Mouse (Mus musculus) neural tube, embryonic 11.5 days (tissue): ENCODE data around the gene A330070K13Rik. TPM values are rescaled to one million over a fixed set of nuclear protein-coding genes. Genes with fewer than 3 reads are reported as not detected.

Experiments
- ATAC-seq: fragments of 200-750 bp; cut with Nextera tagmentation; 2 replicates; pipeline ENCODE4 v1.8.0; 2017; ENCODE audit warnings: moderate number of reproducible peaks, mild to moderate bottlenecking, moderate TSS enrichment, moderate library complexity; ENCODE audit not compliant: insufficient read depth, low FRiP score, low TSS enrichment
- DNase-seq: peaks from one replicate; pipeline ENCODE4 v3.0.0-alpha.2; 2015; ENCODE audit warnings: low spot score
- H3K27ac ChIP-seq: fragments of 300-500 bp; sonication (generic); 2 replicates; pipeline ENCODE4 v1.5.1; 2014; ENCODE audit warnings: low read depth, mild to moderate bottlenecking, low read length
- H3K27me3 ChIP-seq: fragments of 300-500 bp; sonication (generic); 2 replicates; pipeline ENCODE4 v1.6.1; 2014; ENCODE audit warnings: mild to moderate bottlenecking, low read length, mixed read lengths; ENCODE audit not compliant: control insufficient read depth, insufficient read depth
- H3K36me3 ChIP-seq: fragments of 300-500 bp; sonication (generic); 2 replicates; pipeline ENCODE4 v1.6.1; 2014; ENCODE audit warnings: mild to moderate bottlenecking, low read length, moderate library complexity, mixed read lengths; ENCODE audit not compliant: control insufficient read depth, insufficient read depth
- H3K4me1 ChIP-seq: fragments of 300-500 bp; sonication (generic); 2 replicates; pipeline ENCODE4 v1.6.1; 2014; ENCODE audit warnings: low read length, mixed read lengths; ENCODE audit not compliant: control insufficient read depth, insufficient read depth
- H3K4me2 ChIP-seq: fragments of 300-500 bp; sonication (generic); 2 replicates; pipeline ENCODE4 v1.6.1; 2014; ENCODE audit warnings: low read depth, mild to moderate bottlenecking, moderate library complexity
- H3K4me3 ChIP-seq: fragments of 300-500 bp; sonication (generic); 2 replicates; pipeline ENCODE4 v1.5.1; 2014; ENCODE audit warnings: low read depth, low read length
- H3K9ac ChIP-seq: fragments of 300-500 bp; sonication (generic); 2 replicates; pipeline ENCODE4 v1.6.1; 2014; ENCODE audit warnings: mild to moderate bottlenecking, low read length
- H3K9me3 ChIP-seq: fragments of 300-500 bp; sonication (generic); 2 replicates; pipeline ENCODE4 v1.6.1; 2016; ENCODE audit warnings: low read length; ENCODE audit not compliant: control insufficient read depth
- WGBS: fragments of 180-500 bp; shearing (Covaris S2); extraction: QIAGEN DNeasy Blood & Tissue Kit; methylation state at CpG from one replicate; pipeline ENCODE4 v1.1.7; 2014; 5-methylcytosine and 5-hydroxymethylcytosine counted together
- polyA plus RNA-seq: library from polyadenylated mRNA; unstranded; fragments of >200 nt; fragmentation: Nextera tagmentation; extraction: Ambion mirVana; gene quantifications from 2 replicates; pipeline ENCODE4 v1.2.1, GENCODE M21; 2014

Gene A330070K13Rik
- polyA plus RNA-seq, 1 experiment from 2014 or later: not detected

DNA sequence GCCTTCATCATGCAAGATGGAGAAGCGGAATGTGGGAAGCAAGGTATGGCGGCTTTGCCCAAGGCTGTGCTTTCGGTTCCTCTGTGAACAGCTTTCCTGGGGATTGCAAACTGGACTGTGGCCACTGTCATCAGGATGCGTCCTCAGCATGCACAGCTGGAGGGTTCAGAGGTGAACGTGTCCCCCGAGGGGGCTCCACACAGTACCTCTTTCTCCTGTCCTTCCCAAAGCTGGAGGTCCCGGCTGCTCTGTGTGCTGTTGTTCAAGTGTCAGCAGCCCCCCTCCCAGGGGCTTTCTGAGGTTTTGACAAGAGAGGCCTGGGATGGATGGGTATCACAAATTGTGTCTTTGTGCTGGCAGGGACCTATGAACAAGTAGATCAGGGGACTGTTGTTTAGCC, 2.0 kb upstream of the A330070K13Rik start:
- Histone ChIP-seq H3K4me2 (no peak overlapping the region), H3K4me3 (no peak overlapping the region), H3K36me3 (no peaks in the 10 kb centered on the region), H3K4me1 (peaks cover 6% of the 10 kb centered on the region; the same call in 1 of the 2 replicates), H3K9me3 (no peaks in the 10 kb centered on the region), H3K9ac (no peak overlapping the region), H3K27ac (no peak overlapping the region), H3K27me3 (no peaks in the 10 kb centered on the region)
- no peak for ATAC-seq
- peak; percentile 23 for DNase-seq
- WGBS: 56% methylated on average over 7 of the region's 7 CpGs

DNA sequence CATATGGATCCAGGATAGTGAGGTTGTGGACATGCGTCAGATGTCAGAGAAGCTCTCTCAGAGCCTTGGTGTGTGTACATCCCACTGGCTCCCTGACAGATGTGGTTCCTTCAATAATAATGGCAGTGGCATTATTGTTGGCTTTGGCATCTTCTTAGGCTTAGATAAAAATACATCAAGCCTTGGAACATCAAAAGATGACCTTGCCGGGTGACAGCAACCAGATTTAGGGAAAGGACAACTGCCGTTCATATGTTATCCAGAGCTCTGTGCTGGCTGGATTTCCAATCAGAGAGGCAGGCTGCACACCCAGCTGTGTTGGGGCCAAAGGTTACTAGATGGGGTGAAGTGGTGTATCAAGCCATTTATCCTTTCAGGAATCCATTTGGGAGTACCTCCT, 9.0 kb downstream of the A330070K13Rik start:
- Histone ChIP-seq H3K27me3 (no peaks in the 10 kb centered on the region), H3K4me1 (no peaks in the 10 kb centered on the region), H3K4me3 (no peak overlapping the region), H3K9me3 (no peaks in the 10 kb centered on the region), H3K4me2 (no peak overlapping the region), H3K27ac (no peak overlapping the region), H3K36me3 (no peaks in the 10 kb centered on the region), H3K9ac (no peak overlapping the region)
- DNase-seq (no peak), ATAC-seq (no peak)
- 87% methylated on average over 3 of the region's 3 CpGs for WGBS

DNA sequence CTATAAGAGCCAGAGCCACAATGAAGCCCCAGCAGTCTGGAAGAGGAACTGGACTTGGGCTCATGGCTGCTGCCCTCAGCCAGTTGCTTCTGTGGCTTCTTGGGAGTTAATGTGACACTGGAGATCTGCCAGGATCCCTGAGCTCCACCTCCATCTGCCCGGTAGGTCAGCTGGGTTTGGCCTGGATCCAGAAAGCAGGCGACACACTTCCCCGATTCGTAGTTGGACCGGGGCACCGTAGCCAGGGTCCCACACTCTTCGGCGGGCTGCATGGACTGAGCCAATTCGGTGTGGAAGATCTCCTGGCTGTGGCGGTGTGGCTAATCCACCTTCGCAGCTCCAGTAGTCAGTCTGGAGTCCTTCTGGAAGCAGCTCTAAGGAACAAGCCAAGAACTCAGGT, 15.2 kb downstream of the A330070K13Rik start, which contains the start of gene Caln1:
TSS of gene Caln1 (plus strand) at position 219 of the 400 bp plus-strand sequence.
- no peak for ATAC-seq
- Histone ChIP-seq H3K4me1 (no peaks in the 10 kb centered on the region), H3K36me3 (no peaks in the 10 kb centered on the region), H3K9ac (no peak within 1 kb of the TSS), H3K4me2 (no peak within 1 kb of the TSS), H3K27me3 (no peaks in the 10 kb centered on the region), H3K4me3 (no peak within 1 kb of the TSS), H3K9me3 (no peaks in the 10 kb centered on the region), H3K27ac (no peak within 1 kb of the TSS)
- 87% methylated on average over 11 of the region's 11 CpGs for WGBS
- DNase-seq: no peak

DNA sequence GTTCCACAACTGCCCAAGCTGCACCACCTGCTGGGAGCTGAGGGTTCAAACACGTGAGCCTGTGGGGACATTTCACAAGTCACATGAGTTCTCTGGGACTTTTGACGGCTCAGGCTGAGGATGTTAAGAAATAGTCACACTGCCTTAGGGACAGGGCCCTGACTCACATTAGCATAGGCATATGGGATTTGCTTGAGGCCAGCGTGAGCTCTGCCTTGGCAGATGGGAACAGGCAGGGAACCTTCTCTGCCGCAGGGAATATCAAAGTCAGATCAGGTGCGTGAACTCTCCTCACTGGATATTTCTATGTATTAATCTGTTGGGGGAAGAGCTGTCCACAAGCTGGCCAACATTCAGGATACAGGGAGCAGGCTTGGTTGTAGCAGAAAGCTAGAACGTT, 16.2 kb downstream of the A330070K13Rik start:
- H3K9ac ChIP-seq: no peak overlapping the region
- no peaks in the 10 kb centered on the region for H3K9me3 ChIP-seq
- DNase-seq (no peak), ATAC-seq (no peak)
- H3K36me3 ChIP-seq: no peaks in the 10 kb centered on the region
- H3K27ac ChIP-seq: no peak overlapping the region
- no peaks in the 10 kb centered on the region; the same call in 1 of the 2 replicates for H3K4me1 ChIP-seq
- no peaks in the 10 kb centered on the region for H3K27me3 ChIP-seq
- H3K4me2 ChIP-seq: no peak overlapping the region
- H3K4me3 ChIP-seq: no peak overlapping the region
- 81% methylated on average over 6 of the region's 6 CpGs for WGBS

DNA sequence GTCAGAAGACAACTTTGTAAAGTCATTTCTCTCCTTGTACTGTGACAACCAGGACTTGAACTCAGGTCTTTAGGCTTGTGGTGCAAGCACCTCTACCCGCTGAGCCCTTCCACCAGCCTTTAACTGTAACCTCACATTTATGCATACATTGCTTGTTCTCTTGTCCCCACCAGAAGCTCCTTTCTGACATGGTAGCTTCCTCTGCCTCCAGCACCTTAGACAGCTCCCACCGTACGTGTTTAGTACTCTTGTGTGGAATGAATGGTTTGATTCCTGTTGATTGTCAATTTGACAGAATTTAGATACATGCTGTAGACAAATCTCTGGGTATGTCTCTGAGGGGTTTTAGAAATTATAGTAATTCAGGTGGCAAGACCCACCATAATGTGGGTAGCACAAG, 20.7 kb downstream of the A330070K13Rik start:
- H3K27ac ChIP-seq: no peak overlapping the region
- H3K36me3 ChIP-seq: no peaks in the 10 kb centered on the region
- ATAC-seq (no peak), DNase-seq (peak; percentile 31)
- no peaks in the 10 kb centered on the region; the same call in 1 of the 2 replicates for H3K4me1 ChIP-seq
- 47% methylated on average over 3 of the region's 3 CpGs for WGBS
- H3K4me2 ChIP-seq: no peak overlapping the region
- H3K4me3 ChIP-seq: no peak overlapping the region
- H3K9me3 ChIP-seq: no peaks in the 10 kb centered on the region
- H3K27me3 ChIP-seq: no peaks in the 10 kb centered on the region
- H3K9ac ChIP-seq: no peak overlapping the region

DNA sequence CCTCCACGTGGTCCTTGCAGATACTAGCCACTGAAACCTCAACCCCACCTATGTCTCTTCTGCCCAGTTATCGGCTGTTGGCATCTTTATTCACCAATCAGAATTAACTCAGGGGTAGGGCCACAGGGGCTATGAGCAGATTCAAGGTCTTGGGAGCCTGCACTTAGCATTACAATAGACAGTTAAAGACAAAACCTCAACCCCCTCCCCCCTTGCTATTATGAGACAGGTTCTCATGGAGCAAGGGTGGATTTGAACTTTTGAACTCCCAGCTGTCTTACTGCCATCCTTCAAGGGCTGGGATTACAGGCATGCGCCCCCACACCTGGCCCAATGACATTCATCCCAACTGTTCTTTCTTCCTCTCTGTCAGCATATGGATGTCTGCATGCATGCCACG, 21.3 kb downstream of the A330070K13Rik start:
- H3K4me3 ChIP-seq: no peak overlapping the region
- H3K9me3 ChIP-seq: no peaks in the 10 kb centered on the region
- no peaks in the 10 kb centered on the region for H3K36me3 ChIP-seq
- H3K4me2 ChIP-seq: no peak overlapping the region
- no peak overlapping the region for H3K27ac ChIP-seq
- no peaks in the 10 kb centered on the region for H3K27me3 ChIP-seq
- H3K9ac ChIP-seq: no peak overlapping the region
- ATAC-seq (no peak), DNase-seq (peak; percentile 20)
- no peaks in the 10 kb centered on the region; the same call in 1 of the 2 replicates for H3K4me1 ChIP-seq
- 61% methylated on average over 4 of the region's 4 CpGs for WGBS

DNA sequence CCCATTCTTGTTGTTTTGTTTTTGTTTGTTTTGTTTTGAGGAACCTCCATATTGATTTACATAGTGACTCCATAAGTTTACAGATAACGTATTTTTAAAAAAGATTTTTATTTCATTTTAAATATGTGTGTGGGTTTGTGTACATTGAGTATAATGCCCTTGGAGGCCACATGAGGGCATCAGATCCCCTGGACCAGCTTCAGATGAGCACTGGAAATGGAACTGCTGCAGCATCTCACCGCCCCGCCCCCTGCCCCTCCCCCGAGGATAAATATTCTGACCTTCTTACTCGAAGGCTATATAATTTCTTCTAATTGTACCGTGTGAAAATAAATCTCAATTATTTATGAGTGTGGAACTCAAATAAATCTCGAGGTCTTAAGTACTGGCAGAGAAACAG, 29.2 kb downstream of the A330070K13Rik start:
- no peaks in the 10 kb centered on the region for H3K36me3 ChIP-seq
- no peaks in the 10 kb centered on the region for H3K4me1 ChIP-seq
- H3K9me3 ChIP-seq: no peaks in the 10 kb centered on the region
- 58% methylated on average over 7 of the region's 7 CpGs for WGBS
- no peak for DNase-seq
- H3K4me2 ChIP-seq: no peak overlapping the region
- ATAC-seq: no peak
- H3K27ac ChIP-seq: no peak overlapping the region
- H3K9ac ChIP-seq: no peak overlapping the region
- H3K27me3 ChIP-seq: no peaks in the 10 kb centered on the region
- H3K4me3 ChIP-seq: no peak overlapping the region

DNA sequence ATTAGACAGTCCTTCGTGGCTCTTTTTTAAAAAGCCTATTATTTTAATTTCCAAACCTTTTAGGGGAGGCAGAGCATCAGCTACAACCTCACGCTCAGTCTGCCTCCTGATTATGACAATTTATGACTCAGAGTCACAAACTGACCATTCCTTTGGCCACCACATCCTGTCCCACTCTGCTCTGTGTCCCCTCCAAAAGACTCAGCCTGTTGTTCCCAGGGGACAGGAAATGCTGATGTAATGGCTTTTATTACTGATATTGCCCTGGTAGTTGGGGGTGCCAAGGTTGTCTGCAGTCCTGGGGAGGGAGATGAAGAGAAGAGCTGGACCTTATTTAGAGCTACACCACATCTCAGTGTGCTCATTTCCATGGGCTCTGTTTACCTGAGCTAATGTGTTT, 38.6 kb downstream of the A330070K13Rik start:
- Histone ChIP-seq H3K36me3 (peaks cover 2% of the 10 kb centered on the region; the same call in 1 of the 2 replicates), H3K27me3 (no peaks in the 10 kb centered on the region), H3K9me3 (no peaks in the 10 kb centered on the region), H3K4me1 (no peaks in the 10 kb centered on the region), H3K27ac (no peak overlapping the region), H3K4me3 (no peak overlapping the region), H3K9ac (no peak overlapping the region), H3K4me2 (no peak overlapping the region)
- DNase-seq: no peak
- 85% methylated on average over 2 of the region's 2 CpGs for WGBS
- ATAC-seq: no peak

DNA sequence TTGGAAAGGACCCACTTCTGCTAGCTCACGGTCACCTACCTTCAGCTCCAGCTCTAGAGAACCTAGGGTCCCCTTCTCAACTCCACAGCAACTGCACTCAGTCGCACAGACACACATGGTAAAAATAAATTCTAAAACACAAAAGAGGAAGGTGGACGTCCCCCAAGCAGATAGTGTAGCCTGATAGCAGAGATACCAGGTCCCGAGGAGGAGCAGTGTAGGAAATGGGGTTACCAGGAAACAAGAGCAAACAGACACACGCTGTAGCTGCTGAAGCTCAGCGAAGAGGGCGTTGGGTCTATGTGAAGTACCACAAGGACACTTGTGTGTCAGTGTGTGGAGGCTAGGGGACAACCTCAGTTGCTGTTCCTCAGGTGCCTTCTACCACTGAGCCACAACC, 39.4 kb downstream of the A330070K13Rik start:
- Histone ChIP-seq H3K4me3 (no peak overlapping the region), H3K4me2 (no peak overlapping the region), H3K4me1 (no peaks in the 10 kb centered on the region), H3K27ac (no peak overlapping the region), H3K36me3 (peaks cover 4% of the 10 kb centered on the region), H3K27me3 (no peaks in the 10 kb centered on the region), H3K9ac (no peak overlapping the region), H3K9me3 (no peaks in the 10 kb centered on the region)
- ATAC-seq: no peak
- no peak for DNase-seq
- WGBS: 93% methylated on average over 7 of the region's 7 CpGs
